Mouse (Mus musculus): Measurements from ENCODE around the gene Nelfb. TPM values are rescaled to one million over a fixed set of nuclear protein-coding genes. Genes with fewer than 3 reads are reported as not detected.

Gene Nelfb
- total and polyA plus RNA-seq, 2 experiments from 2014 or later: 38.4 to 49.0 TPM

- peaks cover 94% of the 10 kb centered on the region for H3K36me3 ChIP-seq (replicated peaks; ENCODE audit: control insufficient read depth, insufficient read depth, low read length)
- no peaks in the 10 kb centered on the region for H3K4me1 ChIP-seq (ENCODE audit: control insufficient read depth, insufficient read depth)
- no peaks in the 10 kb centered on the region for H3K27me3 ChIP-seq (ENCODE audit: control insufficient read depth, insufficient read depth, low read length)
- no peak for DNase-seq (ENCODE audit: low spot score)
- TF ChIP-seq EP300 (IDR thresholded peaks at IDR 0.05; ENCODE audit: low read depth) (no peak), CTCF (IDR thresholded peaks at IDR 0.05; ENCODE audit: low read depth) (peak; percentile 35)
- 55% methylated on average over 4 of the region's 4 CpGs for whole genome bisulfite sequencing
- peak; percentile 25; the same call in 1 of the 2 replicates for ATAC-seq (ENCODE audit: insufficient read depth, low read depth)
- H3K9me3 ChIP-seq (replicated peaks; ENCODE audit: control insufficient read depth, low read length): no peaks in the 10 kb centered on the region
- H3K4me2 ChIP-seq (ENCODE audit: low read depth, low read length): no peak overlapping the region
- H3K27ac ChIP-seq (ENCODE audit: low read depth): no peak overlapping the region
- H3K9ac ChIP-seq (replicated peaks; ENCODE audit: low read depth, low read length): no peak overlapping the region
- no peak overlapping the region for H3K4me3 ChIP-seq (ENCODE audit: low read depth, low read length)
These were observed 7.6 kb downstream of the Nelfb start for GRCm38 (mm10) chr2:25203631-25204214.

GRCm38 (mm10) chr2:25200631-25201030 lies 10.7 kb downstream of the Nelfb start:
- no peak overlapping the region for H3K4me3 ChIP-seq (ENCODE audit: low read depth, low read length)
- no peak overlapping the region for H3K9ac ChIP-seq (replicated peaks; ENCODE audit: low read depth, low read length)
- ATAC-seq (ENCODE audit: insufficient read depth, low read depth) (no peak), DNase-seq (ENCODE audit: low spot score) (no peak)
- WGBS: 81% methylated on average over 2 of the region's 2 CpGs
- H3K27ac ChIP-seq (ENCODE audit: low read depth): no peak overlapping the region
- TF ChIP-seq EP300 (IDR thresholded peaks at IDR 0.05; ENCODE audit: low read depth): no peak
- no peak for TF ChIP-seq CTCF (IDR thresholded peaks at IDR 0.05; ENCODE audit: low read depth)
- H3K36me3 ChIP-seq (replicated peaks; ENCODE audit: control insufficient read depth, insufficient read depth, low read length): peaks cover 66% of the 10 kb centered on the region
- H3K4me2 ChIP-seq (ENCODE audit: low read depth, low read length): no peak overlapping the region
- peaks cover 3% of the 10 kb centered on the region; the same call in 1 of the 2 replicates for H3K27me3 ChIP-seq (ENCODE audit: control insufficient read depth, insufficient read depth, low read length)
- no peaks in the 10 kb centered on the region for H3K9me3 ChIP-seq (replicated peaks; ENCODE audit: control insufficient read depth, low read length)
- H3K4me1 ChIP-seq (ENCODE audit: control insufficient read depth, insufficient read depth): no peaks in the 10 kb centered on the region

- Histone ChIP-seq H3K27me3 (ENCODE audit: control insufficient read depth, insufficient read depth, low read length) (peaks cover 5% of the 10 kb centered on the region; the same call in 1 of the 2 replicates), H3K4me1 (ENCODE audit: control insufficient read depth, insufficient read depth) (no peaks in the 10 kb centered on the region), H3K9ac (replicated peaks; ENCODE audit: low read depth, low read length) (0 out of 2 replicates have a peak overlapping the region, but pooled peaks have one; percentile 22), H3K27ac (ENCODE audit: low read depth) (peak overlapping the region; percentile 82), H3K36me3 (replicated peaks; ENCODE audit: control insufficient read depth, insufficient read depth, low read length) (peaks cover 40% of the 10 kb centered on the region), H3K4me3 (ENCODE audit: low read depth, low read length) (no peak overlapping the region), H3K4me2 (ENCODE audit: low read depth, low read length) (no peak overlapping the region), H3K9me3 (replicated peaks; ENCODE audit: control insufficient read depth, low read length) (no peaks in the 10 kb centered on the region)
- TF ChIP-seq EP300 (IDR thresholded peaks at IDR 0.05; ENCODE audit: low read depth): no peak
- no peak for TF ChIP-seq CTCF (IDR thresholded peaks at IDR 0.05; ENCODE audit: low read depth)
- DNase-seq (ENCODE audit: low spot score) (no peak), ATAC-seq (ENCODE audit: insufficient read depth, low read depth) (no peak)
These were observed 13.3 kb downstream of the Nelfb start for GRCm38 (mm10) chr2:25197946-25198345.

- ATAC-seq (ENCODE audit: insufficient read depth, low read depth): no peak
- 13% methylated on average over 2 of the region's 2 CpGs for WGBS
- Histone ChIP-seq H3K27ac (ENCODE audit: low read depth) (peak overlapping the region; percentile 82), H3K4me1 (ENCODE audit: control insufficient read depth, insufficient read depth) (no peaks in the 10 kb centered on the region), H3K9me3 (replicated peaks; ENCODE audit: control insufficient read depth, low read length) (no peaks in the 10 kb centered on the region), H3K27me3 (ENCODE audit: control insufficient read depth, insufficient read depth, low read length) (peaks cover 5% of the 10 kb centered on the region; the same call in 1 of the 2 replicates), H3K9ac (replicated peaks; ENCODE audit: low read depth, low read length) (0 out of 2 replicates have a peak overlapping the region, but pooled peaks have one; percentile 22), H3K36me3 (replicated peaks; ENCODE audit: control insufficient read depth, insufficient read depth, low read length) (peaks cover 33% of the 10 kb centered on the region), H3K4me2 (ENCODE audit: low read depth, low read length) (peak overlapping the region; percentile 63; the same call in 1 of the 2 replicates), H3K4me3 (ENCODE audit: low read depth, low read length) (no peak overlapping the region)
- TF ChIP-seq CTCF (IDR thresholded peaks at IDR 0.05; ENCODE audit: low read depth) (no peak), EP300 (IDR thresholded peaks at IDR 0.05; ENCODE audit: low read depth) (no peak)
- no peak for DNase-seq (ENCODE audit: low spot score)
These were observed 14.1 kb downstream of the Nelfb start for GRCm38 (mm10) chr2:25197191-25197590.

GRCm38 (mm10) chr2:25196172-25196954 lies 14.9 kb downstream of the Nelfb start, which contains the start of gene Tor4a:
TSS of gene Tor4a (minus strand) at chr2:25196886.
- TF ChIP-seq EP300 (IDR thresholded peaks at IDR 0.05; ENCODE audit: low read depth) (peak; percentile 94), CTCF (IDR thresholded peaks at IDR 0.05; ENCODE audit: low read depth) (0 out of 2 replicates have a peak, but pooled peaks have one; percentile 1)
- H3K9ac ChIP-seq (replicated peaks; ENCODE audit: low read depth, low read length): peak within 1 kb of the TSS; percentile 22; the same call in 1 of the 2 replicates
- peak; percentile 85 for DNase-seq (ENCODE audit: low spot score)
- no peaks in the 10 kb centered on the region for H3K4me1 ChIP-seq (ENCODE audit: control insufficient read depth, insufficient read depth)
- H3K4me3 ChIP-seq (ENCODE audit: low read depth, low read length): peak within 1 kb of the TSS; percentile 42
- 16% methylated on average over 8 of the region's 8 CpGs for WGBS
- peak; percentile 71 for ATAC-seq (ENCODE audit: insufficient read depth, low read depth)
- peaks cover 25% of the 10 kb centered on the region for H3K36me3 ChIP-seq (replicated peaks; ENCODE audit: control insufficient read depth, insufficient read depth, low read length)
- peak within 1 kb of the TSS; percentile 82 for H3K27ac ChIP-seq (ENCODE audit: low read depth)
- no peaks in the 10 kb centered on the region for H3K9me3 ChIP-seq (replicated peaks; ENCODE audit: control insufficient read depth, low read length)
- H3K27me3 ChIP-seq (ENCODE audit: control insufficient read depth, insufficient read depth, low read length): peaks cover 5% of the 10 kb centered on the region; the same call in 1 of the 2 replicates
- H3K4me2 ChIP-seq (ENCODE audit: low read depth, low read length): peak within 1 kb of the TSS; percentile 63
